Mouse (Mus musculus) adrenal gland, adult 8-10 months (tissue): ENCODE measurements around the gene Mum1. TPM values are rescaled to one million over a fixed set of nuclear protein-coding genes. Genes with fewer than 3 reads are reported as not detected.
"Not testable (repeated sequence)": the region's sequence is repeated elsewhere in the genome, so short reads cannot be mapped to it uniquely, and the experiment has no call there.

Experiments used
- DNase-seq: peaks from one replicate; pipeline ENCODE4 v3.0.0; 2022
- total RNA-seq, 4 experiments: library from RNA; stranded (reverse); gene quantifications; 2 replicates each; pipeline ENCODE4 v1.2.4; 2022

Gene Mum1
- total RNA-seq, 4 experiments from 2014 or later: 26.5 to 41.6 (median 32.9) TPM

- DNase-seq: no peak
Measured at GRCm38 (mm10) chr10:80208841-80209371, 17.3 kb upstream of the Mum1 start.

- DNase-seq: not testable (repeated sequence)
Measured at GRCm38 (mm10) chr10:80211547-80212103, 14.6 kb upstream of the Mum1 start.

GRCm38 (mm10) chr10:80215048-80215772 lies 11.0 kb upstream of the Mum1 start:
- DNase-seq: no peak

- no peak for DNase-seq
Measured at GRCm38 (mm10) chr10:80220676-80221075, 5.6 kb upstream of the Mum1 start.

- DNase-seq: not testable (repeated sequence)
Measured at GRCm38 (mm10) chr10:80223137-80223536, 3.1 kb upstream of the Mum1 start.

GRCm38 (mm10) chr10:80226071-80226415 lies 191 bp upstream of the Mum1 start:
- no peak for DNase-seq

GRCm38 (mm10) chr10:80227166-80227539 lies 919 bp downstream of the Mum1 start:
- no peak for DNase-seq

- no peak for DNase-seq
Measured at GRCm38 (mm10) chr10:80227877-80228775, 1.9 kb downstream of the Mum1 start.

- no peak for DNase-seq
Measured at GRCm38 (mm10) chr10:80236145-80236825, 10.1 kb downstream of the Mum1 start.

GRCm38 (mm10) chr10:80237020-80237419 lies 10.8 kb downstream of the Mum1 start:
- no peak for DNase-seq

GRCm38 (mm10) chr10:80238306-80238705 lies 12.1 kb downstream of the Mum1 start:
- DNase-seq: no peak

- no peak for DNase-seq
Measured at GRCm38 (mm10) chr10:80239791-80240190, 13.6 kb downstream of the Mum1 start.

GRCm38 (mm10) chr10:80242088-80242487 lies 15.9 kb downstream of the Mum1 start:
- no peak for DNase-seq

GRCm38 (mm10) chr10:80242607-80243006 lies 16.4 kb downstream of the Mum1 start:
- DNase-seq: no peak

GRCm38 (mm10) chr10:80244791-80245399 lies 18.7 kb downstream of the Mum1 start:
- DNase-seq: no peak

GRCm38 (mm10) chr10:80245600-80245999 lies 19.4 kb downstream of the Mum1 start:
- DNase-seq: peak; percentile 62

- no peak for DNase-seq
Measured at GRCm38 (mm10) chr10:80247849-80248248, 21.6 kb downstream of the Mum1 start.

GRCm38 (mm10) chr10:80248437-80248836 lies 22.2 kb downstream of the Mum1 start:
- DNase-seq: not testable (repeated sequence)

- DNase-seq: peak; percentile 94
Measured at GRCm38 (mm10) chr10:80248971-80249640, 22.9 kb downstream of the Mum1 start, which contains the start of gene Ndufs7. Gene Ndufs7, plus strand, starts transcription at chr10:80249121.

GRCm38 (mm10) chr10:80250059-80250458 lies 23.8 kb downstream of the Mum1 start:
- DNase-seq: no peak

GRCm38 (mm10) chr10:80250573-80250972 lies 24.3 kb downstream of the Mum1 start:
- DNase-seq: no peak
